ENCODE assay signal across 15 mouse cellular contexts in the genomic region with DNA sequence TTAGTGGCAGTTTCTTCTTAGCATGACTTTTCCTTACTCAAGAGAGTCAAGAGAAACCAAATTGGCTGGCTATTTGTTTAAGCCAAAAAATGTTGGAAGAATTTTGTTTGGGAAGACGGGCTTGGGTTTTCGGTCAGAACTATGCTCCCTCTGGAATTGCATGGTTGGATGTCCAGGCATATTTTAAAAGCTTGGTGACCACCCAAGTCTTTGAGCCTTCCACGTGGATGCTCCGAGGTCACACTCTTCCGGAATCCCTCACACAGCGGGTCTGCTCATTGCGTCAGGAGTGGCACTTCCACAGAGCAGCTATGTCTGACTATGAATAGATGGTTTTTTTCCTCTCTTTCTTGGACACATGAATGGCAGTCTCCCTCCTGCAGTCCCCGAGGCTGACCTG. TPM values are rescaled to one million over a fixed set of nuclear protein-coding genes. Genes with fewer than 3 reads are reported as not detected.
DNase-seq lines count a peak whose midpoint lies in the region; ATAC-seq and TF ChIP-seq lines count a peak whose summit lies in the region.
"Had no signal": no experiment of that assay in that cellular context is flagged by ENCODE, and none has a peak within 500 bp of the region (broad histone marks: within the 10 kb centered on the region; RNA-seq: fewer than 3 reads in every experiment).

No protein-coding gene starts in this region.

- H3K9me3 ChIP-seq in forebrain, embryonic 13.5 days (replicated peaks) = no peaks in the 10 kb centered on the region
- H3K9me3 ChIP-seq in forebrain, postnatal 0 days (ENCODE audit: low read length) = no peaks in the 10 kb centered on the region
- no peaks in the 10 kb centered on the region for H3K9me3 ChIP-seq in kidney, postnatal 0 days (replicated peaks; ENCODE audit: low read length)
- no peaks in the 10 kb centered on the region for H3K9me3 ChIP-seq in liver, embryonic 13.5 days (replicated peaks)
- H3K9me3 ChIP-seq: embryonic facial prominence, embryonic 12.5 days; limb, embryonic 15.5 days had no signal

- H3K4me2 ChIP-seq in forebrain, embryonic 13.5 days = no peak overlapping the region
- H3K4me2 ChIP-seq in forebrain, postnatal 0 days (ENCODE audit: low read depth) = no peak overlapping the region
- no peak overlapping the region for H3K4me2 ChIP-seq in kidney, postnatal 0 days (ENCODE audit: low read length)
- H3K4me2 ChIP-seq in liver, embryonic 13.5 days = peak overlapping the region; percentile 62; the same call in 1 of the 2 replicates
- H3K4me2 ChIP-seq: embryonic facial prominence, embryonic 12.5 days; hindbrain, embryonic 14.5 days; limb, embryonic 15.5 days had no signal

- H3K9ac ChIP-seq in forebrain, embryonic 13.5 days = no peak overlapping the region
- no peak overlapping the region for H3K9ac ChIP-seq in forebrain, postnatal 0 days
- H3K9ac ChIP-seq in kidney, postnatal 0 days (ENCODE audit: low read depth, low read length) = no peak overlapping the region
- peak overlapping the region; percentile 69 for H3K9ac ChIP-seq in liver, embryonic 13.5 days
- H3K9ac ChIP-seq: embryonic facial prominence, embryonic 12.5 days; hindbrain, embryonic 14.5 days; limb, embryonic 15.5 days had no signal

- no peaks in the 10 kb centered on the region for H3K36me3 ChIP-seq in forebrain, embryonic 13.5 days (ENCODE audit: poor library complexity, severe bottlenecking)
- no peaks in the 10 kb centered on the region for H3K36me3 ChIP-seq in forebrain, postnatal 0 days (ENCODE audit: insufficient read depth)
- H3K36me3 ChIP-seq in kidney, postnatal 0 days (ENCODE audit: insufficient read depth, low read length) = no peaks in the 10 kb centered on the region
- no peaks in the 10 kb centered on the region for H3K36me3 ChIP-seq in liver, embryonic 13.5 days
- H3K36me3 ChIP-seq: embryonic facial prominence, embryonic 12.5 days; limb, embryonic 15.5 days had no signal

- ATAC-seq in forebrain, embryonic 13.5 days = no peak; the same call in 1 of the 2 replicates
- ATAC-seq in forebrain, postnatal 0 days = no peak
- ATAC-seq in kidney, postnatal 0 days (replicated peaks; ENCODE audit: low FRiP score, low read depth) = no peak
- no peak for ATAC-seq in liver, embryonic 13.5 days (ENCODE audit: low read depth)
- ATAC-seq: midbrain, embryonic 16.5 days had no signal

- no peak overlapping the region for H3K4me3 ChIP-seq in forebrain, embryonic 13.5 days
- H3K4me3 ChIP-seq in forebrain, postnatal 0 days (ENCODE audit: low read depth, low read length) = no peak overlapping the region
- no peak overlapping the region for H3K4me3 ChIP-seq in kidney, postnatal 0 days (replicated peaks; ENCODE audit: low read depth, low read length)
- no peak overlapping the region for H3K4me3 ChIP-seq in liver, embryonic 13.5 days (replicated peaks)
- H3K4me3 ChIP-seq: embryonic facial prominence, embryonic 12.5 days; limb, embryonic 15.5 days had no signal

- WGBS in forebrain, embryonic 13.5 days = 34% methylated on average over 8 of the region's 8 CpGs
- WGBS in forebrain, postnatal 0 days = 45% methylated on average over 8 of the region's 8 CpGs
- WGBS in kidney, postnatal 0 days = 70% methylated on average over 8 of the region's 8 CpGs
- 83% methylated on average over 8 of the region's 8 CpGs for WGBS in liver, embryonic 13.5 days (ENCODE audit: insufficient replicate concordance)

- peaks cover 85% of the 10 kb centered on the region for H3K4me1 ChIP-seq in forebrain, embryonic 13.5 days
- peaks cover 4% of the 10 kb centered on the region; the same call in 1 of the 2 replicates for H3K4me1 ChIP-seq in forebrain, postnatal 0 days (ENCODE audit: insufficient read depth)
- H3K4me1 ChIP-seq in kidney, postnatal 0 days (replicated peaks; ENCODE audit: insufficient read depth, low read length) = peaks cover 28% of the 10 kb centered on the region
- peaks cover 89% of the 10 kb centered on the region for H3K4me1 ChIP-seq in liver, embryonic 13.5 days (replicated peaks)

- peak overlapping the region; percentile 19; the same call in 1 of the 2 replicates for H3K27ac ChIP-seq in forebrain, embryonic 13.5 days
- no peak overlapping the region for H3K27ac ChIP-seq in forebrain, postnatal 0 days (ENCODE audit: low read depth, low read length)
- H3K27ac ChIP-seq in kidney, postnatal 0 days = 0 out of 2 replicates have a peak overlapping the region, but pooled peaks have one; percentile 19
- H3K27ac ChIP-seq in liver, embryonic 13.5 days = peak overlapping the region; percentile 90
- H3K27ac ChIP-seq: embryonic facial prominence, embryonic 12.5 days; hindbrain, embryonic 14.5 days; limb, embryonic 15.5 days had no signal

- no peaks in the 10 kb centered on the region for H3K27me3 ChIP-seq in forebrain, embryonic 13.5 days
- no peaks in the 10 kb centered on the region for H3K27me3 ChIP-seq in forebrain, postnatal 0 days (ENCODE audit: insufficient read depth, low read length)
- H3K27me3 ChIP-seq in kidney, postnatal 0 days (ENCODE audit: insufficient read depth, low read length) = no peaks in the 10 kb centered on the region
- no peaks in the 10 kb centered on the region for H3K27me3 ChIP-seq in liver, embryonic 13.5 days
- H3K27me3 ChIP-seq: embryonic facial prominence, embryonic 12.5 days; limb, embryonic 15.5 days had no signal

- no peak for TF ChIP-seq CTCF in forebrain, postnatal 0 days (IDR thresholded peaks at IDR 0.05; ENCODE audit: low read depth)
- no peak for TF ChIP-seq CTCF in kidney, postnatal 0 days (IDR thresholded peaks at IDR 0.05; ENCODE audit: low read depth)

- no peak for DNase-seq in forebrain, postnatal 0 days
- no peak for DNase-seq in kidney, postnatal 0 days (ENCODE audit: low spot score)
- DNase-seq in kidney, postnatal 36 days = no peak
- peak; percentile 75 for DNase-seq in Muller cell, postnatal 12 days (ENCODE audit: inconsistent ontology term)
- DNase-seq in liver, embryonic 13.5 days = no peak
- no peak for DNase-seq in urinary bladder, adult 2 months (ENCODE audit: low spot score)
- no peak for DNase-seq in yolk sac, embryonic 10.5 days (ENCODE audit: low spot score)
- DNase-seq: adrenal gland, postnatal 25 days; cerebellum, adult 9-11 months; layer of hippocampus, adult 9-11 months had no signal

RNA-seq across cellular contexts. Expression of a gene that starts 23.6 kb away (rescaled TPM):
- polyA plus RNA-seq in forebrain, embryonic 13.5 days (2015; fragmentation: Nextera tagmentation; extraction: Ambion mirVana) = 122 and 124 TPM in 2 replicates
- total RNA-seq in forebrain, postnatal 0 days (2014; rRNA removed) = 19.7 and 21.0 TPM in 2 replicates
- polyA plus RNA-seq in forebrain, postnatal 0 days (2015; fragmentation: Nextera tagmentation; extraction: Ambion mirVana) = 59.6 and 69.3 TPM in 2 replicates
- polyA plus RNA-seq in kidney, postnatal 0 days (2015; fragmentation: Nextera tagmentation; extraction: Ambion mirVana) = 35.1 and 39.2 TPM in 2 replicates
- 29.9 and 38.3 TPM in 2 replicates for polyA plus RNA-seq in liver, embryonic 13.5 days (2015; fragmentation: Nextera tagmentation; extraction: Ambion mirVana)
- polyA plus RNA-seq in urinary bladder, adult 2 months (2012; rRNA removed) = 18.9 and 20.2 TPM in 2 replicates
